Mouse (Mus musculus): ENCODE measurements around the gene Cdx2. TPM values are rescaled to one million over a fixed set of nuclear protein-coding genes. Genes with fewer than 3 reads are reported as not detected.
A peak's percentile ranks its signal among the peaks of the same experiment; 100 is the strongest.

Gene Cdx2
- total and polyA plus RNA-seq, 3 experiments, result not detected

- no peak overlapping the region for H3K27ac ChIP-seq (ENCODE audit: insufficient read depth, low read depth)
- no peak for DNase-seq (ENCODE audit: extremely low read depth)
- no peaks in the 10 kb centered on the region for H3K27me3 ChIP-seq (replicated peaks)
- peaks cover 11 to 48% of the 10 kb centered on the region in 2 experiments for H3K4me1 ChIP-seq (ENCODE audit: control insufficient read depth in 1 of 2, insufficient read depth in 2 of 2)
- peaks cover 4% of the 10 kb centered on the region for H3K9me3 ChIP-seq (replicated peaks; ENCODE audit: low read length)
- H3K79me2 ChIP-seq (replicated peaks; ENCODE audit: control insufficient read depth, extremely low read depth, insufficient read depth, poor library complexity, severe bottlenecking), result no peaks in the 10 kb centered on the region
- H3K36me3 ChIP-seq (replicated peaks in 1 of 2; ENCODE audit: control insufficient read depth in 1 of 2, insufficient read depth in 1 of 2, low read length in 1 of 2), result no peaks in the 10 kb centered on the region
- no peak for TF ChIP-seq CHD2 (IDR thresholded peaks at IDR 0.05; ENCODE audit: low read length)
- H3K4me3 ChIP-seq (replicated peaks in 1 of 3; ENCODE audit: low read depth in 2 of 3, low read length in 2 of 3, poor library complexity in 1 of 3), result no peak overlapping the region
- in situ Hi-C loops (cut with MboI; ENCODE audit: low pct_ligation_motif_present, low pct_unique_long_range_greater_than_20kb, low sequenced_read_pairs), result no loop called here
- H3K9ac ChIP-seq (ENCODE audit: insufficient read depth, low read depth), result no peak overlapping the region
- H3K4me2 ChIP-seq (ENCODE audit: insufficient read depth, low read depth, poor library complexity, severe bottlenecking), result no peak overlapping the region
- dilution Hi-C loops (cut with MboI; ENCODE audit: extremely low pct_ligation_motif_present, extremely low pct_unique_long_range_greater_than_20kb, low sequenced_read_pairs), result no loop called here
Observed at GRCm38 (mm10) chr5:147354985-147355384, 47.9 kb upstream of the Cdx2 start.

GRCm38 (mm10) chr5:147354161-147354780 is 47.2 kb upstream of the Cdx2 start:
- no peaks in the 10 kb centered on the region for H3K79me2 ChIP-seq (replicated peaks; ENCODE audit: control insufficient read depth, extremely low read depth, insufficient read depth, poor library complexity, severe bottlenecking)
- H3K4me1 ChIP-seq (ENCODE audit: control insufficient read depth in 1 of 2, insufficient read depth in 2 of 2), result peaks cover 11 to 49% of the 10 kb centered on the region in 2 experiments
- H3K4me3 ChIP-seq (replicated peaks in 1 of 3; ENCODE audit: low read depth in 2 of 3, low read length in 2 of 3, poor library complexity in 1 of 3), result no peak overlapping the region
- no peaks in the 10 kb centered on the region for H3K27me3 ChIP-seq (replicated peaks)
- peaks cover 4% of the 10 kb centered on the region for H3K9me3 ChIP-seq (replicated peaks; ENCODE audit: low read length)
- no peak overlapping the region for H3K4me2 ChIP-seq (ENCODE audit: insufficient read depth, low read depth, poor library complexity, severe bottlenecking)
- in situ Hi-C loops (cut with MboI; ENCODE audit: low pct_ligation_motif_present, low pct_unique_long_range_greater_than_20kb, low sequenced_read_pairs) (no loop called here), dilution Hi-C loops (cut with MboI; ENCODE audit: extremely low pct_ligation_motif_present, extremely low pct_unique_long_range_greater_than_20kb, low sequenced_read_pairs) (no loop called here)
- no peak overlapping the region for H3K27ac ChIP-seq (ENCODE audit: insufficient read depth, low read depth)
- TF ChIP-seq NRF1 (IDR thresholded peaks at IDR 0.05; ENCODE audit: low read depth, low read length), result no peak
- TF ChIP-seq TCF12 (IDR thresholded peaks at IDR 0.05; ENCODE audit: low read depth, low read length), result no peak
- TF ChIP-seq MYC (IDR thresholded peaks at IDR 0.05; ENCODE audit: low read depth, low read length), result no peak
- no peak for TF ChIP-seq JUND (conservative IDR thresholded peaks at IDR 0.05; ENCODE audit: low read depth, low read length)
- no peak for TF ChIP-seq RAD21 (IDR thresholded peaks at IDR 0.05; ENCODE audit: low read depth, low read length)
- TF ChIP-seq POLR2AphosphoS2 (IDR thresholded peaks at IDR 0.05; ENCODE audit: low read depth, low read length), result no peak
- no peak for TF ChIP-seq SIN3A (IDR thresholded peaks at IDR 0.05; ENCODE audit: low read length)
- no peak for TF ChIP-seq KAT2A (IDR thresholded peaks at IDR 0.05; ENCODE audit: insufficient replicate concordance, low read length)
- no peak for TF ChIP-seq MAZ (IDR thresholded peaks at IDR 0.05; ENCODE audit: low read depth, low read length)
- no peak for TF ChIP-seq USF1 (IDR thresholded peaks at IDR 0.05; ENCODE audit: low read depth, low read length)
- TF ChIP-seq CHD2 (IDR thresholded peaks at IDR 0.05; ENCODE audit: low read length), result no peak
- H3K9ac ChIP-seq (ENCODE audit: insufficient read depth, low read depth), result no peak overlapping the region
- no peaks in the 10 kb centered on the region for H3K36me3 ChIP-seq (replicated peaks in 1 of 2; ENCODE audit: control insufficient read depth in 1 of 2, insufficient read depth in 1 of 2, low read length in 1 of 2)
- DNase-seq (ENCODE audit: extremely low read depth), result no peak

- Histone ChIP-seq H3K9ac (ENCODE audit: insufficient read depth, low read depth) (no peak overlapping the region), H3K4me1 (ENCODE audit: control insufficient read depth in 1 of 2, insufficient read depth in 2 of 2) (peaks cover 11 to 49% of the 10 kb centered on the region in 2 experiments), H3K79me2 (replicated peaks; ENCODE audit: control insufficient read depth, extremely low read depth, insufficient read depth, poor library complexity, severe bottlenecking) (no peaks in the 10 kb centered on the region; the same call in 1 of the 2 replicates), H3K4me3 (replicated peaks in 1 of 3; ENCODE audit: low read depth in 2 of 3, low read length in 2 of 3, poor library complexity in 1 of 3) (no peak overlapping the region), H3K27ac (ENCODE audit: insufficient read depth, low read depth) (no peak overlapping the region), H3K36me3 (replicated peaks in 1 of 2; ENCODE audit: control insufficient read depth in 1 of 2, insufficient read depth in 1 of 2, low read length in 1 of 2) (no peaks in the 10 kb centered on the region), H3K9me3 (replicated peaks; ENCODE audit: low read length) (no peaks in the 10 kb centered on the region), H3K27me3 (replicated peaks) (no peaks in the 10 kb centered on the region), H3K4me2 (ENCODE audit: insufficient read depth, low read depth, poor library complexity, severe bottlenecking) (peak overlapping the region; percentile 32; the same call in 1 of the 2 replicates)
- DNase-seq (ENCODE audit: extremely low read depth), result peak; percentile 60
- TF ChIP-seq EP300 (IDR thresholded peaks at IDR 0.05; ENCODE audit: low read length), result peak; percentile 40
- no peak for TF ChIP-seq GABPA (IDR thresholded peaks at IDR 0.05; ENCODE audit: insufficient replicate concordance, low read depth, low read length)
- TF ChIP-seq USF1 (IDR thresholded peaks at IDR 0.05; ENCODE audit: low read depth, low read length), result no peak
- TF ChIP-seq IRF4 (IDR thresholded peaks at IDR 0.05; ENCODE audit: low read depth, low read length), result peak; percentile 36; the same call in 1 of the 2 replicates
- dilution Hi-C loops (cut with MboI; ENCODE audit: extremely low pct_ligation_motif_present, extremely low pct_unique_long_range_greater_than_20kb, low sequenced_read_pairs), result no loop called here
- in situ Hi-C loops (cut with MboI; ENCODE audit: low pct_ligation_motif_present, low pct_unique_long_range_greater_than_20kb, low sequenced_read_pairs), result no loop called here
Observed at GRCm38 (mm10) chr5:147351931-147352330, 44.9 kb upstream of the Cdx2 start.
